In genomic region chr13:112212391-112212790, GRCm38 (mm10) we compare ENCODE assay signal across 17 mouse cellular contexts.
A peak's percentile ranks its signal among the peaks of the same experiment; 100 is the strongest.
DNase-seq lines count a peak whose midpoint lies in the region; ATAC-seq and TF ChIP-seq lines count a peak whose summit lies in the region.
"Had no signal": no experiment of that assay in that cellular context is flagged by ENCODE, and none has a peak within 500 bp of the region (broad histone marks: within the 10 kb centered on the region; RNA-seq: fewer than 3 reads in every experiment).

No protein-coding gene starts in this region.

- no peak overlapping the region for H3K9ac ChIP-seq in hindbrain, postnatal 0 days (replicated peaks; ENCODE audit: low read length)
- H3K9ac ChIP-seq in hindbrain, embryonic 13.5 days, result no peak overlapping the region
- no peak overlapping the region for H3K9ac ChIP-seq in CH12.LX (ENCODE audit: insufficient read depth, low read depth)
- no peak overlapping the region for H3K9ac ChIP-seq in forebrain, embryonic 15.5 days (replicated peaks)
- H3K9ac ChIP-seq: embryonic facial prominence, embryonic 12.5 days; kidney, embryonic 15.5 days; liver, embryonic 15.5 days had no signal

- no peaks in the 10 kb centered on the region for H3K27me3 ChIP-seq in hindbrain, postnatal 0 days (ENCODE audit: insufficient read depth, low read length)
- no peaks in the 10 kb centered on the region for H3K27me3 ChIP-seq in hindbrain, embryonic 13.5 days
- no peaks in the 10 kb centered on the region for H3K27me3 ChIP-seq in CH12.LX (replicated peaks)
- no peaks in the 10 kb centered on the region; the same call in 1 of the 2 replicates for H3K27me3 ChIP-seq in forebrain, embryonic 15.5 days
- H3K27me3 ChIP-seq: embryonic facial prominence, embryonic 12.5 days; kidney, embryonic 15.5 days had no signal

- peak; percentile 22 for ATAC-seq in hindbrain, postnatal 0 days
- ATAC-seq in hindbrain, embryonic 13.5 days (ENCODE audit: low FRiP score), result no peak
- no peak for ATAC-seq in forebrain, embryonic 15.5 days (replicated peaks)
- ATAC-seq: forebrain, embryonic 14.5 days; inflammation-experienced regulatory T-cells, adult 6 months had no signal

- no peaks in the 10 kb centered on the region for H3K9me3 ChIP-seq in hindbrain, postnatal 0 days (ENCODE audit: low read length)
- H3K9me3 ChIP-seq in hindbrain, embryonic 13.5 days, result no peaks in the 10 kb centered on the region
- no peaks in the 10 kb centered on the region for H3K9me3 ChIP-seq in CH12.LX (replicated peaks; ENCODE audit: low read length)
- H3K9me3 ChIP-seq in forebrain, embryonic 15.5 days, result no peaks in the 10 kb centered on the region
- H3K9me3 ChIP-seq: embryonic facial prominence, embryonic 12.5 days; kidney, embryonic 15.5 days; liver, embryonic 15.5 days had no signal

- peak; percentile 40 for DNase-seq in hindbrain, postnatal 0 days (ENCODE audit: low spot score)
- DNase-seq in lung, postnatal 10 days, result peak; percentile 52
- no peak for DNase-seq in lung, adult 18-20 months
- DNase-seq in CH12.LX (ENCODE audit: extremely low read depth) (peak; percentile 6), R1 (ENCODE audit: low read depth, low spot score) (peak; percentile 54)
- no peak for DNase-seq in kidney, adult 9 months
- DNase-seq: adrenal gland, adult 8-10 months; cerebellum, adult 8-10 months; gastrocnemius, postnatal 14 days; lung, postnatal 36 days had no signal

- TF ChIP-seq EP300 in CH12.LX (IDR thresholded peaks at IDR 0.05; ENCODE audit: low read length), result no peak

- H3K79me2 ChIP-seq in CH12.LX (replicated peaks; ENCODE audit: control insufficient read depth, extremely low read depth, insufficient read depth, poor library complexity, severe bottlenecking), result no peaks in the 10 kb centered on the region

- dilution Hi-C loops in CH12.LX (cut with MboI; ENCODE audit: extremely low pct_ligation_motif_present, extremely low pct_unique_long_range_greater_than_20kb, low sequenced_read_pairs), result no loop called here

- no peak for TF ChIP-seq RAD21 in CH12.LX (IDR thresholded peaks at IDR 0.05; ENCODE audit: low read depth, low read length)

- H3K4me1 ChIP-seq in hindbrain, postnatal 0 days (ENCODE audit: insufficient read depth, low read length), result peaks cover 12% of the 10 kb centered on the region; the same call in 1 of the 2 replicates
- H3K4me1 ChIP-seq in hindbrain, embryonic 13.5 days (replicated peaks), result no peaks in the 10 kb centered on the region
- no peaks in the 10 kb centered on the region for H3K4me1 ChIP-seq in CH12.LX (ENCODE audit: control insufficient read depth in 1 of 2, insufficient read depth in 2 of 2)
- 0 out of 2 replicates have a peak, but pooled peaks cover 3% of the 10 kb centered on the region for H3K4me1 ChIP-seq in forebrain, embryonic 15.5 days
- H3K4me1 ChIP-seq: embryonic facial prominence, embryonic 12.5 days; kidney, embryonic 15.5 days; liver, embryonic 15.5 days had no signal

- no peaks in the 10 kb centered on the region for H3K36me3 ChIP-seq in hindbrain, postnatal 0 days (ENCODE audit: insufficient read depth, low read length)
- H3K36me3 ChIP-seq in hindbrain, embryonic 13.5 days, result no peaks in the 10 kb centered on the region
- no peaks in the 10 kb centered on the region for H3K36me3 ChIP-seq in CH12.LX (replicated peaks in 1 of 2; ENCODE audit: control insufficient read depth in 1 of 2, insufficient read depth in 1 of 2, low read length in 1 of 2)
- H3K36me3 ChIP-seq in forebrain, embryonic 15.5 days, result no peaks in the 10 kb centered on the region
- H3K36me3 ChIP-seq: embryonic facial prominence, embryonic 12.5 days; kidney, embryonic 15.5 days; liver, embryonic 15.5 days had no signal

- H3K4me3 ChIP-seq in hindbrain, postnatal 0 days (ENCODE audit: low read length), result no peak overlapping the region
- no peak overlapping the region for H3K4me3 ChIP-seq in hindbrain, embryonic 13.5 days
- H3K4me3 ChIP-seq in CH12.LX (replicated peaks in 1 of 3; ENCODE audit: low read depth in 2 of 3, low read length in 2 of 3, poor library complexity in 1 of 3), result no peak overlapping the region
- no peak overlapping the region for H3K4me3 ChIP-seq in forebrain, embryonic 15.5 days
- H3K4me3 ChIP-seq: embryonic facial prominence, embryonic 12.5 days; kidney, embryonic 15.5 days; liver, embryonic 15.5 days had no signal

- H3K4me2 ChIP-seq in hindbrain, postnatal 0 days (ENCODE audit: low read depth, low read length), result no peak overlapping the region
- H3K4me2 ChIP-seq in hindbrain, embryonic 13.5 days, result no peak overlapping the region
- no peak overlapping the region for H3K4me2 ChIP-seq in CH12.LX (ENCODE audit: insufficient read depth, low read depth, poor library complexity, severe bottlenecking)
- no peak overlapping the region for H3K4me2 ChIP-seq in forebrain, embryonic 15.5 days (replicated peaks)
- H3K4me2 ChIP-seq: embryonic facial prominence, embryonic 12.5 days; kidney, embryonic 15.5 days; liver, embryonic 15.5 days had no signal

- TF ChIP-seq CTCF in hindbrain, postnatal 0 days (IDR thresholded peaks at IDR 0.05; ENCODE audit: low read depth), result no peak
- peak in 1 of 2 experiments; percentile 21; a peak in 1 of 4 replicates for TF ChIP-seq CTCF in CH12.LX (conservative IDR thresholded peaks at IDR 0.05 in 1 of 2, IDR thresholded peaks at IDR 0.05 in 1 of 2; ENCODE audit: low read depth in 2 of 2, low read length in 2 of 2)

- in situ Hi-C loops in CH12.LX (cut with MboI; ENCODE audit: low pct_ligation_motif_present, low pct_unique_long_range_greater_than_20kb, low sequenced_read_pairs), result no loop called here

- H3K27ac ChIP-seq in hindbrain, postnatal 0 days, result peak overlapping the region; percentile 66; the same call in 1 of the 2 replicates
- no peak overlapping the region for H3K27ac ChIP-seq in hindbrain, embryonic 13.5 days
- no peak overlapping the region for H3K27ac ChIP-seq in CH12.LX (ENCODE audit: insufficient read depth, low read depth)
- no peak overlapping the region for H3K27ac ChIP-seq in forebrain, embryonic 15.5 days (replicated peaks)
- H3K27ac ChIP-seq: embryonic facial prominence, embryonic 12.5 days; kidney, embryonic 15.5 days; liver, embryonic 15.5 days had no signal

- no peak for TF ChIP-seq POLR2A in CH12.LX (IDR thresholded peaks at IDR 0.05; ENCODE audit: low read depth, low read length)

- WGBS in hindbrain, postnatal 0 days, result 79% methylated on average over 12 of the region's 12 CpGs
- WGBS in hindbrain, embryonic 13.5 days, result 85% methylated on average over 12 of the region's 12 CpGs
- WGBS in forebrain, embryonic 15.5 days, result 86% methylated on average over 12 of the region's 12 CpGs

TF ChIP-seq in CH12.LX, 34 proteins besides CTCF, POLR2A, EP300 and RAD21:
- peak; percentile 12; the same call in 1 of the 2 replicates for TF ChIP-seq SMC3 (IDR thresholded peaks at IDR 0.05; ENCODE audit: low read depth, low read length)
- no peak for TF ChIP-seq IRF4 (IDR thresholded peaks at IDR 0.05; ENCODE audit: low read depth, low read length)

Comparison
In these comparisons a context has a peak if more than half of its experiments do, and no peak if none do; other contexts are left out.
1. DNase-seq: peak in hindbrain, postnatal 0 days (single experiment), lung, postnatal 10 days (single experiment), CH12.LX (single experiment) and R1 (single experiment); none in lung, adult 18-20 months (0 of 2) and kidney, adult 9 months (single experiment).